Mouse (Mus musculus) kidney, embryonic 16.5 days (tissue): Measurements from ENCODE around the gene Bcat2. TPM values are rescaled to one million over a fixed set of nuclear protein-coding genes. Genes with fewer than 3 reads are reported as not detected.
"Not testable (repeated sequence)": the region's sequence is repeated elsewhere in the genome, so short reads cannot be mapped to it uniquely, and the experiment has no call there.

Source experiments
- ATAC-seq: fragments of 200-750 bp; cut with Nextera tagmentation; 2 replicates; pipeline ENCODE4 v1.8.0; 2017; ENCODE audit warnings: moderate TSS enrichment; ENCODE audit not compliant: low FRiP score, low TSS enrichment
- H3K27ac ChIP-seq: fragments of 300-500 bp; sonication (generic); 2 replicates; pipeline ENCODE4 v1.5.1; 2014; ENCODE audit warnings: low read length
- H3K27me3 ChIP-seq: fragments of 300-500 bp; sonication (generic); 2 replicates; pipeline ENCODE4 v1.6.1; 2014; ENCODE audit warnings: low read length, control low read depth, mixed read lengths; ENCODE audit not compliant: insufficient read depth
- H3K36me3 ChIP-seq: fragments of 300-500 bp; sonication (generic); 2 replicates; pipeline ENCODE4 v1.6.1; 2014; ENCODE audit warnings: low read length, control low read depth, mixed read lengths; ENCODE audit not compliant: insufficient read depth
- H3K4me1 ChIP-seq: fragments of 300-500 bp; sonication (generic); 2 replicates; pipeline ENCODE4 v1.6.1; 2014; ENCODE audit warnings: low read length, control low read depth, mixed read lengths; ENCODE audit not compliant: insufficient read depth
- H3K4me2 ChIP-seq: fragments of 300-500 bp; sonication (generic); replicated peaks from 2 replicates; pipeline ENCODE4 v1.6.1; 2014; ENCODE audit warnings: low read depth, low read length
- H3K4me3 ChIP-seq: fragments of 300-500 bp; sonication (generic); 2 replicates; pipeline ENCODE4 v1.5.1; 2014; ENCODE audit warnings: mild to moderate bottlenecking, low read length
- H3K9ac ChIP-seq: fragments of 300-500 bp; sonication (generic); replicated peaks from 2 replicates; pipeline ENCODE4 v1.6.1; 2014; ENCODE audit warnings: low read length
- H3K9me3 ChIP-seq: fragments of 300-500 bp; sonication (generic); 2 replicates; pipeline ENCODE4 v1.6.1; 2016; ENCODE audit warnings: low read length, control low read depth
- WGBS: fragments of 180-500 bp; shearing (Covaris S2); extraction: QIAGEN DNeasy Blood & Tissue Kit; methylation state at CpG from one replicate; pipeline ENCODE4 v1.1.7; 2014; 5-methylcytosine and 5-hydroxymethylcytosine counted together
- polyA plus RNA-seq: library from polyadenylated mRNA; unstranded; fragments of >200 nt; fragmentation: Nextera tagmentation; extraction: Ambion mirVana; gene quantifications from 2 replicates; pipeline ENCODE4 v1.2.1, GENCODE M21; 2015

Gene Bcat2
- polyA plus RNA-seq, 1 experiment from 2014 or later: 93.2 TPM

DNA sequence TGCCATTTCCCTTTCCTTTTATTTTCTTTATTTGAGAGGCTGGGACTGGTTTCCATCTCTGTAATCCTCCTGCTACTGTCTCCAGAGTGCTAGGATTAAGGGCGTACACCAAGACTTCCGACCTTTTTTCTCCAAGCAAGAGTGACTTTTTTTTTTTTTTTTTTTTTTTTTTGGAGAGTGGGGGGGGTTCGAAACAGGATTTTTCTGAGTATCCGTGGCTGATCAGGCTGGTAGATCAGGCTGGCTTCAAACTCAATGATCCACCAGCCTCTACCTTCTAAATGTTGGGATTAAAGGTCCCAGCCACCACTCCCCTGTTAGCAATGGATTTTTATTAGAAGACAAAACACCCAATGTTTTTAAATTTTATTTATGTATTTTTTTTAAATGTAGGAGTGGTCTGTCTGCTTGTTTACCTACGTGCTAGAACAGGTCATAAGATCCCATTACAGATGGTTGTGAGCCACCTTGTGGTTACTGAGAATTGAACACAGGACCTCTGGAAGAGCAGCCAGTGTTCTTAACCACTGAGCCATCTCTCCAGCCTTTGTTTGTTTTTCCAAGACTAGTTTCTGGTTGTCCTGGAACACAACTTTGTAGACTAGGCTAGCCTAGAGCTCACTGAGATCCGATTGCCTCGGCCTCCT lies 43.4 kb upstream of the Bcat2 start:
- peaks cover 52% of the 10 kb centered on the region for H3K4me1 ChIP-seq
- ATAC-seq: no peak
- WGBS: 21% methylated on average over 7 of the region's 7 CpGs
- H3K4me2 ChIP-seq: peak overlapping the region; percentile 89
- H3K27me3 ChIP-seq: no peaks in the 10 kb centered on the region
- peak overlapping the region; percentile 80 for H3K9ac ChIP-seq
- no peaks in the 10 kb centered on the region for H3K9me3 ChIP-seq
- no peaks in the 10 kb centered on the region for H3K36me3 ChIP-seq
- peak overlapping the region; percentile 85 for H3K27ac ChIP-seq
- peak overlapping the region; percentile 76 for H3K4me3 ChIP-seq

DNA sequence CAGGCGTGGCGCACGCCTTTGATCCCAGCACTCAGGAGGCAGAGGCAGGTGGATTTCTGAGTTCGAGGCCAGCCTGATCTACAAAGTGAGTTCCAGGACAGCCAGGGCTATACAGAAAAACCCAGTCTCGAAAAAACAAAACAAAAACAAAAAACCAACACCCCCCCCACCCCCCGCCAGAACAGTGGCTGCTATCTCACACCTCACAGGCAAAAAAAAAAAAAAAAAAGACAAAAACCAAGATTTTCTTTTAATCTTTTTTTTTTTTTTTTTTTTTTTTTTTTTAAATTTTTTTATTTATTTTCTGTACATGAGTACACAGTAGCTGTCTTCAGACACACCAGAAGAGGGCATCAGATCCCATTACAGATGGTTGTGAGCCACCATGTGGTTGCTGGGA lies 42.8 kb upstream of the Bcat2 start:
- H3K4me3 ChIP-seq, ATAC-seq, H3K36me3 ChIP-seq, H3K9me3 ChIP-seq, H3K9ac ChIP-seq, H3K27me3 ChIP-seq, H3K27ac ChIP-seq: not testable (repeated sequence)
- Histone ChIP-seq H3K4me2 (0 out of 2 replicates have a peak overlapping the region, but pooled peaks have one; percentile 89), H3K4me1 (peaks cover 52% of the 10 kb centered on the region)
- WGBS: 91% methylated on average over 6 of the region's 6 CpGs

DNA sequence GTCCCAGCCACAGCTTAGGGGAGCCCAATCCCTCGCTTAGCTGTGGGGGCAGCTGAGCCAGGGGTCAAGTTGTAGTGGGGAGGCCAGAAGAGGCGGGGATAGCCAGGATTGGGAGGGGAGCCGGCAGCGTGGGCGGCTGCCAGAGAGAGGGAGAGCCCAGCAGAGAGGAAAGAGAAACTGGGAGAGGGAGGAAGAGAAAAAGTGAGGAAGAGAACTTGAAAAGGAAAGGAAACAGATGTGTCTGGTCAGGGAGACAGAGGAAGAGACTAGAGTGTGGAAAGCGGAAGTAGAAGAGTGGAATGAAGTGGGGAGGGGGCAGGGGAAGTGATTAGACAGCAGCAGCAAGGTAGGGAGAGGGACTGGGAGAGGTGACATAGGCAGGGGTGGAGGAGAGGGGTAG lies 40.5 kb upstream of the Bcat2 start:
- Histone ChIP-seq H3K4me1 (peaks cover 39% of the 10 kb centered on the region), H3K4me3 (no peak overlapping the region), H3K4me2 (peak overlapping the region; percentile 33), H3K36me3 (no peaks in the 10 kb centered on the region), H3K9ac (peak overlapping the region; percentile 50; the same call in 1 of the 2 replicates), H3K27me3 (no peaks in the 10 kb centered on the region), H3K9me3 (no peaks in the 10 kb centered on the region), H3K27ac (peak overlapping the region; percentile 71)
- no peak for ATAC-seq
- WGBS: 5% methylated on average over 6 of the region's 6 CpGs

DNA sequence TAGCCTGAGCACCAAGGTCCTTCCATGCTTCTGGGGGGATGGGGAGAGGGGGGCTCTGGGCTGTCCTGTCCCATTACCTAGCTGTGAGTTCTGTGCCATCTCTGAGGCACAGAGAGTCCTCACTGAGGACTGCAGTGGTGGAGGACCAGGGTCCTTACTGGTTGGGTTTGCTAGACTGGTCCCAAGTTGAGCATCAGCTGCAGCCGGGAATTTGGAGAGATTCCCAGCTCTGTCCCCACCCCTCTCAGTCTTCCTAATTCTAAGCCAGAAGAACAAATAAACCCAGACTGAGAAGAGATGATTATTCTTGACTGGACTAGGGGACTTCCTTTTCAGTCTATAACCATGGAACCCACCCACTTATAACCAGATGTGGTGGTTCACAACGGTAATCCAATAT lies 39.3 kb upstream of the Bcat2 start:
- peak overlapping the region; percentile 16; the same call in 1 of the 2 replicates for H3K4me3 ChIP-seq
- H3K9ac ChIP-seq: peak overlapping the region; percentile 45
- H3K27ac ChIP-seq: peak overlapping the region; percentile 43
- ATAC-seq: no peak
- H3K27me3 ChIP-seq: no peaks in the 10 kb centered on the region
- 52% methylated on average over 2 of the region's 2 CpGs for WGBS
- no peaks in the 10 kb centered on the region for H3K36me3 ChIP-seq
- H3K4me2 ChIP-seq: peak overlapping the region; percentile 33
- no peaks in the 10 kb centered on the region for H3K9me3 ChIP-seq
- peaks cover 28% of the 10 kb centered on the region for H3K4me1 ChIP-seq

DNA sequence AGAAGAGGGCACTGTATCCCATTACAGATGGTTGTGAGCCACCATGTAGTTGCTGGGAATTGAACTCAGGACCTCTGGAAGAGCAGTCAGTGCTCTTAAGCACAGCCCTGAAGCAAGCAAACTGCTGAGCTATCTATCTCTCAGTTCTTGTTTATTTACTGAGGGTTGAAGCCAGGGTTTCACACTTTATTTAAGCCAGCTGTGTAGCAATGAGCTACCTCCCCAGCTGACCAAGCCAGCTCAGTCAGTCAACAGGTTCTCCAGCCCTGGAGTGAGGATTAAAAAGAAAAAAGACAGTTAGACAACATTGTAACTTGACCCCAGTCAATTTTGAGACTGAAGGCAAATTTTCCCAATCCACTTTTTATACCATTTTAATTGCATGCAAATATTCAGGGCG lies 34.3 kb upstream of the Bcat2 start:
- Histone ChIP-seq H3K4me2 (no peak overlapping the region), H3K9me3 (no peaks in the 10 kb centered on the region), H3K36me3 (no peaks in the 10 kb centered on the region), H3K27me3 (no peaks in the 10 kb centered on the region), H3K4me3 (no peak overlapping the region), H3K9ac (no peak overlapping the region), H3K4me1 (peaks cover 11% of the 10 kb centered on the region), H3K27ac (no peak overlapping the region)
- no peak for ATAC-seq
- WGBS: 81% methylated on average over 1 of the region's 1 CpGs

DNA sequence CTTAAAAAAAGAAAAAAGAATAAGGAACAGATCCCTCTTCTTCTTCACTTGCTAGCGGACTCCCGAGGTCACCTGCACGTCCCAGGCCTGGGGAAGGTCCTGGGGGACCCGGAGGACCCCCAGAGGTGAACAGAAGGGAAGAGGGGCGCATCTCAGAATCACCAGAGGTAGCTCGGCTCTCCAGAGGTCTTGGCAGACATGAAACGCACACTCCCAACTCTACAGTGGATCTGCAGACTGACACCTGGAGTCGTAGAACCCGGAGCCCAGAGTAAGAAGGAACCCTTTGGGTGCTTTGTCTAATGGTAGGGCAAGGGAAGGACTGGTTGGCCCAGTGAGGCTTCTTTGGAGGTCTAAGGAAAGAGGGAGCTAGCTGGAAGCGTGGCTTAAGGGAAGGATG lies 32.4 kb upstream of the Bcat2 start:
- peak overlapping the region; percentile 68 for H3K9ac ChIP-seq
- H3K4me3 ChIP-seq: peak overlapping the region; percentile 61
- H3K4me2 ChIP-seq: peak overlapping the region; percentile 83
- no peaks in the 10 kb centered on the region for H3K9me3 ChIP-seq
- peaks cover 7% of the 10 kb centered on the region for H3K4me1 ChIP-seq
- no peaks in the 10 kb centered on the region for H3K27me3 ChIP-seq
- H3K27ac ChIP-seq: peak overlapping the region; percentile 43; the same call in 1 of the 2 replicates
- no peak for ATAC-seq
- H3K36me3 ChIP-seq: no peaks in the 10 kb centered on the region
- 86% methylated on average over 10 of the region's 10 CpGs for WGBS

DNA sequence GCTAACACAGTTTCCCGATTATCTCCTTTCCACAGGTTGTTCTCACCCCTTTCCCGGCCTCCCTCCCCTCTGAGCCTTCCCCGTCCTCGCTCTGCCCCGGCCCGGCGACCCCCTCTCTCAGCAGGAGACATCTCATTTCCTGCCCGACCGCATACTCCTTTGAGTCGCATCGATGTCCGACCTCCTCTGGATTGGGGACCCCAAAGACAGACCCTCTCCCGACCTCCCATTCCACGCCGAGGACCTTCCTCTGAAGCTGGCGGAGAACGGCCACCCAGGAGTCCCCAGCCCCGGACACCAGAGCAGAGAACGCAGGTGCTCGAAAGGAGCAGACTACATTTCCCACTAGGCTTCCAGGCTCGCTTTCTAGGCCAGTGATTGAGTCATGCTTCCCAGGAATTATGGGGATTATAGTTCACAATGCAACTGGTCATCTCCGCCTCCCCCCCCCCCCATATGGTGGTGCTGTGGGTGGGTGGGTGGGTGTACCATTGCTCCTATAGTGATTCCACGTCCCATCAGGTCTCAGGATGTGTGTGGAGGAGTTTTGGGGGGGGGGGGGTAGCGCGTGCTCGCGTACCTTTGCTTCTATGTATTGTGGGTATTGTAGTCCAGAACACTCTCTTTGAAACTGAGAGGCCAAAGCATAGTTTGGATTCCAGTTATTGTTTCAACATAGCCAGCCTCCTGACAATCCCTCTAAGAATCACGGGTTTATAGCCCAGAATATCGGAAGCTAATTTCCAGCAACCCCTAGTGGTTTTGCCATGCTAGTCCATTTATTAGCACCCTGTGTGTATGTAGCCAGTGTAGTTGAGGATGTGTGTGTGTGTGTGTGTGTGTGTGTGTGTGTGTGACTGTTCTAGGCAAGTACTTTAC lies 31.6 kb upstream of the Bcat2 start:
- Histone ChIP-seq H3K4me1 (peaks cover 7% of the 10 kb centered on the region), H3K27ac (peak overlapping the region; percentile 43; the same call in 1 of the 2 replicates), H3K9me3 (no peaks in the 10 kb centered on the region), H3K4me3 (peak overlapping the region; percentile 61), H3K9ac (peak overlapping the region; percentile 68), H3K27me3 (no peaks in the 10 kb centered on the region), H3K4me2 (peak overlapping the region; percentile 83), H3K36me3 (no peaks in the 10 kb centered on the region)
- 2% methylated on average over 29 of the region's 29 CpGs for WGBS
- peak; percentile 78 for ATAC-seq

DNA sequence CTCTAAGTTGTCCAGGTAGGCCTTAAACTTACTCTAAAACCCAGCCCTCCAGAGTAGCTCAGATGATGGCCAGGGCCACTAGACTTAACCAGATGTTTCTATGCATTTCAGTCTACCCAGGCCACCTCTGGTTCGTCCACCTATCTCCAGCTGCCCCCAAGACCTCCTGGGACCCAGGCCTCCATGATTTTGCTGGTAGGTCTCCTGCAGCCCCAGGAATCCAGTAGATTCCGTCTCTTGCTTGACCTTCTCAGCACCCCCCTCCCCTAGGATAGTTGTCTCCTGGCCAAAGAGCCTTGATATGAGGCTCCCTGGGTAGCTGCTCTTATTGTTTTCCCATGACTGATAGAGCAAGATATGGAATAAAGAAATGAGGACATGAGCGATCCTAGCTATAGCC lies 30.9 kb upstream of the Bcat2 start:
- Histone ChIP-seq H3K9ac (no peak overlapping the region), H3K27ac (no peak overlapping the region), H3K9me3 (no peaks in the 10 kb centered on the region), H3K4me3 (no peak overlapping the region), H3K4me2 (no peak overlapping the region), H3K4me1 (peaks cover 7% of the 10 kb centered on the region), H3K27me3 (no peaks in the 10 kb centered on the region), H3K36me3 (no peaks in the 10 kb centered on the region)
- WGBS: 79% methylated on average over 3 of the region's 3 CpGs
- ATAC-seq: no peak

DNA sequence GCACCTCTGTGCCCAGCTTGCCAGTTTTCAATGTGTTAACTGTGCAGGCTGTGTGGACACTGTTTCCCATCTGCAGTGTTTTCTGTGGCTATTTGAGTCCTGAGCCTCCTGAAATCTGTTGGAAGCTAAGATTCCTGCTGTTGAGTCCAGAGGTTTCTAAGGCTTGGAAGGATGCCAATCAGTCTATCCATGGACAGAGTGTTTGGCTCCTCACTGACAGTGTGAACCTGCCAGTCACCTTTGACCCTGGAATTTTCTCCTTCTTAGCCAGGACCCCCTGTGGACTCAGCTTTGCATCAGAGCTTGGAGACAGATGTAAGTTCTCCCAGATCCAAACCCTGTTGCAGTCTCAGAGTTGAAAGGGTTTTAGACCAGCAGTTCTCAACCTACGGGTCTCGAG lies 29.7 kb upstream of the Bcat2 start:
- H3K4me1 ChIP-seq: peaks cover 7% of the 10 kb centered on the region
- no peak overlapping the region for H3K4me3 ChIP-seq
- H3K27ac ChIP-seq: no peak overlapping the region
- ATAC-seq: no peak
- H3K4me2 ChIP-seq: no peak overlapping the region
- H3K9ac ChIP-seq: no peak overlapping the region
- WGBS: 44% methylated on average over 2 of the region's 2 CpGs
- peaks cover 4% of the 10 kb centered on the region; the same call in 1 of the 2 replicates for H3K9me3 ChIP-seq
- no peaks in the 10 kb centered on the region for H3K27me3 ChIP-seq
- H3K36me3 ChIP-seq: no peaks in the 10 kb centered on the region

DNA sequence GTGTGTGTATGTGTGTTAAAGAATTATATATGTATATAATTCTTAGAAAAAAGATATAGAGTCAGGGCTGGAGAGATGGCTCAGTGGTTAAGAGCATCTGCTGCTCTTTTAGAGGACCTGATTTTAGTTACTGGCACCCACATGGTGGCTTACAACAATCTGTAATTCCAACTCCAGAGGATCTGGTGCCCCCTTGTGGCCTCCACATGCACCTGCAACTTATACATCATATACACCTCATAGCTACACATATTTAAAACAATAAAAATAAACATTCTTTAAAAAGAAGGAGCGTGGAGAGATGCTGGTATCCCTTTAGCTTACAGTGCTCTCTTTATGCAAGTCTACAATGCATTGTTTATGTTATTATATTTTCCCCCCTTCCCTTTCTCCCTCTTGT lies 25.4 kb upstream of the Bcat2 start:
- H3K4me1 ChIP-seq: no peaks in the 10 kb centered on the region
- H3K9ac ChIP-seq: no peak overlapping the region
- 97% methylated on average over 1 of the region's 1 CpGs for WGBS
- no peak for ATAC-seq
- no peaks in the 10 kb centered on the region for H3K36me3 ChIP-seq
- H3K27me3 ChIP-seq: no peaks in the 10 kb centered on the region
- no peak overlapping the region for H3K4me3 ChIP-seq
- peaks cover 4% of the 10 kb centered on the region; the same call in 1 of the 2 replicates for H3K9me3 ChIP-seq
- no peak overlapping the region for H3K27ac ChIP-seq
- no peak overlapping the region for H3K4me2 ChIP-seq
